Mouse (Mus musculus) right cerebral cortex, postnatal 14 days (tissue): ENCODE measurements around the gene Ifit1bl2.
"Not testable (repeated sequence)": the region's sequence is repeated elsewhere in the genome, so short reads cannot be mapped to it uniquely, and the experiment has no call there.

Experiments
- DNase-seq: peaks from one replicate; pipeline ENCODE4 v3.0.0; 2022

Ifit1bl2 gene

GRCm38 (mm10) chr19:34607237-34608051, 33.1 kb downstream of the Ifit1bl2 start, which contains the start of gene Ifit3b:
Gene Ifit3b (plus strand): TSS chr19:34607970.
- DNase-seq: not testable (repeated sequence)

- DNase-seq: no peak
These were observed 35.1 kb downstream of the Ifit1bl2 start for GRCm38 (mm10) chr19:34605472-34605871.

GRCm38 (mm10) chr19:34601888-34602287, 38.7 kb downstream of the Ifit1bl2 start, which contains the start of gene Ifit1bl1:
Gene Ifit1bl1 (minus strand): TSS chr19:34601956.
- DNase-seq: not testable (repeated sequence)

- DNase-seq: not testable (repeated sequence)
These were observed 41.3 kb downstream of the Ifit1bl2 start for GRCm38 (mm10) chr19:34599250-34599649.

- no peak for DNase-seq
These were observed 42.2 kb downstream of the Ifit1bl2 start for GRCm38 (mm10) chr19:34598341-34598740.

- no peak for DNase-seq
These were observed 43.7 kb downstream of the Ifit1bl2 start for GRCm38 (mm10) chr19:34596811-34597210.

- not testable (repeated sequence) for DNase-seq
These were observed 46.0 kb downstream of the Ifit1bl2 start for GRCm38 (mm10) chr19:34594523-34594922.

- DNase-seq: no peak
These were observed 47.1 kb downstream of the Ifit1bl2 start for GRCm38 (mm10) chr19:34593456-34593855.

- no peak for DNase-seq
These were observed 51.6 kb downstream of the Ifit1bl2 start for GRCm38 (mm10) chr19:34588959-34589358.

GRCm38 (mm10) chr19:34587898-34588692, 52.4 kb downstream of the Ifit1bl2 start:
- DNase-seq: not testable (repeated sequence)

- not testable (repeated sequence) for DNase-seq
These were observed 54.6 kb downstream of the Ifit1bl2 start for GRCm38 (mm10) chr19:34585740-34586458.

- DNase-seq: not testable (repeated sequence)
These were observed 57.3 kb downstream of the Ifit1bl2 start, which contains the start of gene Ifit3 for GRCm38 (mm10) chr19:34583126-34583766. Gene Ifit3 (plus strand): TSS chr19:34583531.

GRCm38 (mm10) chr19:34582696-34583095, 57.8 kb downstream of the Ifit1bl2 start:
- not testable (repeated sequence) for DNase-seq

- no peak for DNase-seq
These were observed 63.4 kb downstream of the Ifit1bl2 start for GRCm38 (mm10) chr19:34577121-34577520.

- no peak for DNase-seq
These were observed 66.9 kb downstream of the Ifit1bl2 start for GRCm38 (mm10) chr19:34573650-34574049.

GRCm38 (mm10) chr19:34571080-34571479, 69.5 kb downstream of the Ifit1bl2 start:
- no peak for DNase-seq

- DNase-seq: no peak
These were observed 70.6 kb downstream of the Ifit1bl2 start for GRCm38 (mm10) chr19:34569896-34570476.

- DNase-seq: no peak
These were observed 71.3 kb downstream of the Ifit1bl2 start for GRCm38 (mm10) chr19:34568988-34569895.
